Mouse (Mus musculus) cerebellum, adult 2 months (tissue): ENCODE results near the gene Tnxb.

Experiments used
- CTCF ChIP-seq: fragments of 200-500 bp; IDR thresholded peaks from 2 replicates; pipeline ENCODE4 v1.5.1; 2011; ENCODE audit warnings: low read depth, mild to moderate bottlenecking, control low read depth, low read length, moderate library complexity, borderline replicate concordance; ENCODE audit not compliant: insufficient read depth
- POLR2A ChIP-seq: fragments of 200-500 bp; IDR thresholded peaks from 2 replicates; pipeline ENCODE4 v1.6.1; 2011; ENCODE audit warnings: low read length, control low read depth, borderline replicate concordance; ENCODE audit not compliant: insufficient read depth

DNA sequence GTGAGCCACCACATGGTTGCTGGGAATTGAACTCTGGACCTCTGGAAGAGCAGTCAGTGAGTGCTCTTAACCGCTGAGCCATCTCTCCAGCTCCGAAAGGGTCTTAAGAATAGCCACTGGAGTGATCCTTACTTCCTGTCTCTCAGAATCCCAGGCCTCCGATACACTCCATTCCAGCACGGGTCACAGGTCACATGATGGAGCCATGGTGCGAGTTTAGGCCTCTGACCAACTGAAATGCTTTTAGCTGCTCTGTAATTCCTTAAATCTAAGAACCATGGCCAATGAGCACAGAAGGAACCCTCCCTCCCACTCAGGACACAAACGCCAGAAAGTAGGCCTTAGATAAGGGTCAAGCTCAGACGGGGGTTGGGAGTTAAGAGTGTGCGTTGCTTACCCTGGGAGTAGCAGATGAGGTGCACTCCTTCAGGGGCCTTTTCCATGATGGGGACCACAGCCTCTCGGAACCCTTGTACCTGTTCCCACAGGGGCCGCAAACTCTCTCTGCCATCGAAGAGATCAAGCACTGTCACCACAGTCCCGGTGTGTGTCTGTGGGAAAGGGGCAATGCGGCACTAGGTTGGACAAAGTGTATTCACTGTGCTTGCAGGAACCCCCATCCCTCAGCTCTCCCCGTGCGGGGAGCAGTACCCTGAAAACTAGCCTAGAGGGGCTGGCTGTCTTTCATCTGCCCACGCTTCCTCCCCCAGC, 44.1 kb upstream of the Tnxb start:
- TF ChIP-seq CTCF (no peak), POLR2A (no peak)
